Mouse (Mus musculus) G1E (cell line): Measurements from ENCODE around the gene Tshz2.

Experiments
- CTCF ChIP-seq: IDR thresholded peaks from 2 replicates; pipeline ENCODE4 v1.5.1; 2012; ENCODE audit warnings: low read depth, low read length, inconsistent platforms, mixed read lengths
- GATA1 ChIP-seq: IDR thresholded peaks from 2 replicates; pipeline ENCODE4 v1.6.1; 2012; ENCODE audit warnings: borderline replicate concordance, low read length, inconsistent platforms, mixed read lengths
- GATA2 ChIP-seq: IDR thresholded peaks from 2 replicates; pipeline ENCODE4 v1.6.1; 2012; ENCODE audit warnings: low read depth, low read length, inconsistent platforms, borderline replicate concordance
- POLR2AphosphoS5 ChIP-seq: IDR thresholded peaks from 2 replicates; pipeline ENCODE4 v1.6.1; 2012; ENCODE audit warnings: low read depth, low read length, inconsistent platforms; ENCODE audit not compliant: insufficient replicate concordance
- TAL1 ChIP-seq: conservative IDR thresholded peaks from 2 replicates; pipeline ENCODE4 v1.6.1; 2012; ENCODE audit warnings: low read depth, low read length, inconsistent platforms, mixed read lengths

GRCm38 (mm10) chr2:169915326-169915725 lies 282.5 kb downstream of the Tshz2 start:
- TF ChIP-seq CTCF (no peak), TAL1 (no peak), GATA1 (no peak), GATA2 (no peak), POLR2AphosphoS5 (no peak)
